In genomic region chr14:55643060-55643907, GRCm38 (mm10) we compare ENCODE assay signal across 8 mouse cellular contexts. TPM values are rescaled to one million over a fixed set of nuclear protein-coding genes. Genes with fewer than 3 reads are reported as not detected.
DNase-seq lines count a peak whose midpoint lies in the region; ATAC-seq and TF ChIP-seq lines count a peak whose summit lies in the region.

Gene Tm9sf1, minus strand, starts transcription at chr14:55643806.

- intact Hi-C loops in gastrocnemius, adult 2 months (cut with DNase I) = no loop called here

- WGBS in hindbrain, postnatal 0 days = under 1% methylated on average over 80 of the region's 89 CpGs

- H3K4me2 ChIP-seq in hindbrain, postnatal 0 days (ENCODE audit: low read depth, low read length) = peak within 1 kb of the TSS; percentile 82

- H3K27ac ChIP-seq in gastrocnemius, adult 2 months = peak within 1 kb of the TSS; percentile 100
- peak within 1 kb of the TSS; percentile 98 for H3K27ac ChIP-seq in hindbrain, postnatal 0 days

- H3K4me1 ChIP-seq in hindbrain, postnatal 0 days (ENCODE audit: insufficient read depth, low read length) = peaks cover 12% of the 10 kb centered on the region; the same call in 1 of the 2 replicates
- peaks cover 53% of the 10 kb centered on the region for H3K4me1 ChIP-seq in megakaryocyte, embryonic 14.5 days

- peak within 1 kb of the TSS; percentile 95 for H3K9ac ChIP-seq in hindbrain, postnatal 0 days (replicated peaks; ENCODE audit: low read length)

- peak within 1 kb of the TSS; percentile 94 for H3K4me3 ChIP-seq in gastrocnemius, adult 2 months
- peak within 1 kb of the TSS; percentile 96 for H3K4me3 ChIP-seq in hindbrain, postnatal 0 days (ENCODE audit: low read length)
- H3K4me3 ChIP-seq in megakaryocyte, embryonic 14.5 days (replicated peaks) = peak within 1 kb of the TSS; percentile 96

- TF ChIP-seq CTCF in gastrocnemius, adult 2 months (IDR thresholded peaks at IDR 0.05) = no peak; the same call in 1 of the 2 replicates
- no peak for TF ChIP-seq CTCF in hindbrain, postnatal 0 days (IDR thresholded peaks at IDR 0.05; ENCODE audit: low read depth)

- peaks cover 11% of the 10 kb centered on the region; the same call in 1 of the 2 replicates for H3K36me3 ChIP-seq in hindbrain, postnatal 0 days (ENCODE audit: insufficient read depth, low read length)
- peaks cover 55% of the 10 kb centered on the region for H3K36me3 ChIP-seq in megakaryocyte, embryonic 14.5 days (replicated peaks; ENCODE audit: low read length)

- peak; percentile 91 for ATAC-seq in hindbrain, postnatal 0 days

- peak; percentile 50 for DNase-seq in WW6 (ENCODE audit: low read depth, low spot score)
- peak; percentile 53 to 72 for DNase-seq in cerebellum, postnatal 4 days (ENCODE audit: low spot score in 2 of 2)
- peak; percentile 90 for DNase-seq in gastrocnemius, adult 2 months
- DNase-seq in hindbrain, postnatal 0 days (ENCODE audit: low spot score) = peak; percentile 85
- DNase-seq in left cerebral cortex, adult 8-10 months (ENCODE audit: low spot score in 2 of 2) = peak; percentile 79 to 87
- peak; percentile 85 to 86 for DNase-seq in right cerebral cortex, postnatal 10 days (ENCODE audit: low spot score in 2 of 2)
- DNase-seq in urinary bladder, postnatal 25 days (ENCODE audit: low spot score) = peak; percentile 84

- H3K9me3 ChIP-seq in hindbrain, postnatal 0 days (ENCODE audit: low read length) = no peaks in the 10 kb centered on the region
- H3K9me3 ChIP-seq in megakaryocyte, embryonic 14.5 days = no peaks in the 10 kb centered on the region

- H3K27me3 ChIP-seq in hindbrain, postnatal 0 days (ENCODE audit: insufficient read depth, low read length) = no peaks in the 10 kb centered on the region
- H3K27me3 ChIP-seq in megakaryocyte, embryonic 14.5 days (replicated peaks) = no peaks in the 10 kb centered on the region

RNA-seq across cellular contexts. Expression of gene Tm9sf1, which starts in this region (rescaled TPM):
- total RNA-seq in gastrocnemius, adult 2 months (2021) = 10 to 100 TPM; 15.0 to 21.3 TPM
- total RNA-seq in hindbrain, postnatal 0 days (2014; rRNA removed) = 55.3 and 59.3 TPM in 2 replicates
- 59.7 and 62.8 TPM in 2 replicates for polyA plus RNA-seq in hindbrain, postnatal 0 days (2015; fragmentation: Nextera tagmentation; extraction: Ambion mirVana)
- total RNA-seq in left cerebral cortex, adult 8-10 months (2022) = 10 to 100 TPM; 37.5 to 45.6 (median 38.9) TPM
- 5.8 and 9.0 TPM in 2 replicates for polyA plus RNA-seq in megakaryocyte, embryonic 14.5 days (2012; ENCODE audit: insufficient read depth, low replicate concordance)

Comparison
In these comparisons a context has a peak if more than half of its experiments do, and no peak if none do; other contexts are left out.
1. Peak in every context shown above with its lines: DNase-seq, ATAC-seq, H3K4me3 ChIP-seq and H3K27ac ChIP-seq.